Mouse (Mus musculus): ENCODE data around the gene Gm10837.

DNA sequence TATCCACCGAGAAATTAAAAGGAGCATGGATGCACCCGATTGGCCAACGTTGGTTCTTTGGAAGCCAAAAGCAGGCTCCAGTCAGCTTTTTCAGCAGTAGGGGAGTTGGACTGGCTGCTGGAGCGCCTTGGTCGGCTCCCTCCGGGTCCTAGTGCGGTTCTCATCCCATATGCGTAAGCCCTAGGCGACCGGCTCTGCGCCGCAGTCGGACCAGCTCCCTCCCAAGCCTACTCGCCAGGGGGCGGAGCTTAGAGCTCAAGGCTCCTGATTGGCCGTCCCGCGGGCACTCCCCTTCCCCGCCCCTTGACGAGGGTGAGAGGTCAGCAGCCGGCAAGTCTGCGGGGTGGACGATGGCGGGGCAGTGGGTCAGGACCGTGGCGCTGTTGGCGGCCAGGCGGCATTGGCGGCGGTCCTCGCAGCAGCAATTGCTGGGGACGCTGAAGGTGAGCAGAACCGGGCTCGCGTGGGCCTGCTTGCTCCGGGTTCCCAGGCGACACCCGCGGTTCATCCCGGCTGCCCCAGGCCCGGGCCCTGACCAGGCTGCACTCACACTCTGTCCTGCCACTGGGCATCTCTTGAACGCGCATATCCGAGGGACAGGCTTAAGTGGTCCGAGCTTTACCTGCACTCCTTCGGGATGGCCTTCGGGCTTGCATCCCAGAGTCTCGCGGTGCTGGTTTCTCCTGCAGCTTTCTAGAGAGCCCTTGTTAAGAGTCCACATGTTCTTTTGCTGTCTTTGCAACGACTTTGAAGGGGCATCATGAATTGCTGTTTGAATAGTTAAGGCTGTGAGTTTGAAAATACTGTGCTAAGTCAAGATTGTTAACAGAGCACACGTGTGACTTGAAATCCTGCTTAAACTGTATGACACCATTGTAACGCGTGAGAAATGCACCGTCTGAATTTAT, 43.9 kb downstream of the Gm10837 start, which contains the start of gene Pcca:
- peak; percentile 65 for TF ChIP-seq EP300 (IDR thresholded peaks at IDR 0.05; ENCODE audit: low read depth)
- peak; percentile 27 for TF ChIP-seq CTCF (IDR thresholded peaks at IDR 0.05; ENCODE audit: low read depth)

Measured in liver, postnatal 0 days (tissue).